Mouse (Mus musculus): ENCODE results near the gene Kif14. TPM values are rescaled to one million over a fixed set of nuclear protein-coding genes. Genes with fewer than 3 reads are reported as not detected.
"Not testable (repeated sequence)": the region's sequence is repeated elsewhere in the genome, so short reads cannot be mapped to it uniquely, and the experiment has no call there.

Gene Kif14
- polyA plus RNA-seq, 1 experiment from 2014 or later: 4.6 TPM

- Histone ChIP-seq H3K27ac (no peak overlapping the region), H3K4me3 (replicated peaks) (no peak overlapping the region), H3K27me3 (replicated peaks) (no peaks in the 10 kb centered on the region), H3K4me2 (replicated peaks) (no peak overlapping the region), H3K36me3 (peaks cover 13% of the 10 kb centered on the region), H3K4me1 (replicated peaks) (no peaks in the 10 kb centered on the region), H3K9ac (no peak overlapping the region), H3K9me3 (no peaks in the 10 kb centered on the region)
- 96% methylated on average over 8 of the region's 8 CpGs for WGBS
- ATAC-seq: no peak
Observed at GRCm38 (mm10) chr1:136502936-136503335, 36.8 kb downstream of the Kif14 start.

GRCm38 (mm10) chr1:136506255-136506654, 40.1 kb downstream of the Kif14 start:
- ATAC-seq; H3K4me1 ChIP-seq (replicated peaks): not testable (repeated sequence)

GRCm38 (mm10) chr1:136512317-136512716, 46.2 kb downstream of the Kif14 start:
- Histone ChIP-seq H3K4me2 (replicated peaks) (no peak overlapping the region), H3K27me3 (replicated peaks) (no peaks in the 10 kb centered on the region), H3K4me1 (replicated peaks) (no peaks in the 10 kb centered on the region), H3K27ac (no peak overlapping the region), H3K4me3 (replicated peaks) (no peak overlapping the region), H3K36me3 (0 out of 2 replicates have a peak, but pooled peaks cover 3% of the 10 kb centered on the region), H3K9ac (no peak overlapping the region), H3K9me3 (no peaks in the 10 kb centered on the region)
- no peak for ATAC-seq
- 22% methylated on average over 6 of the region's 6 CpGs for WGBS

More at GRCm38 (mm10) chr1:136506255-136506654, 40.1 kb downstream of the Kif14 start:
- 61% methylated on average over 10 of the region's 10 CpGs for WGBS
- not testable (repeated sequence) for H3K4me3 ChIP-seq (replicated peaks); H3K4me2 ChIP-seq (replicated peaks); H3K9me3 ChIP-seq; H3K27me3 ChIP-seq (replicated peaks); H3K9ac ChIP-seq; H3K27ac ChIP-seq
- H3K36me3 ChIP-seq: peaks cover 10% of the 10 kb centered on the region

- Histone ChIP-seq H3K4me3 (replicated peaks) (no peak overlapping the region), H3K36me3 (0 out of 2 replicates have a peak, but pooled peaks cover 3% of the 10 kb centered on the region), H3K27me3 (replicated peaks) (no peaks in the 10 kb centered on the region), H3K4me1 (replicated peaks) (no peaks in the 10 kb centered on the region), H3K4me2 (replicated peaks) (no peak overlapping the region), H3K9ac (no peak overlapping the region), H3K27ac (no peak overlapping the region), H3K9me3 (no peaks in the 10 kb centered on the region)
- ATAC-seq: no peak
- 81% methylated on average over 11 of the region's 11 CpGs for WGBS
Observed at GRCm38 (mm10) chr1:136513181-136513580, 47.0 kb downstream of the Kif14 start.

- H3K27me3 ChIP-seq (replicated peaks): no peaks in the 10 kb centered on the region
- peak; percentile 17; the same call in 1 of the 2 replicates for ATAC-seq
- no peak overlapping the region for H3K9ac ChIP-seq
- no peaks in the 10 kb centered on the region for H3K36me3 ChIP-seq
- 40% methylated on average over 7 of the region's 7 CpGs for WGBS
- no peak overlapping the region for H3K4me3 ChIP-seq (replicated peaks)
- H3K27ac ChIP-seq: no peak overlapping the region
- no peaks in the 10 kb centered on the region; the same call in 1 of the 2 replicates for H3K4me1 ChIP-seq (replicated peaks)
- no peaks in the 10 kb centered on the region for H3K9me3 ChIP-seq
- H3K4me2 ChIP-seq (replicated peaks): no peak overlapping the region
Observed at GRCm38 (mm10) chr1:136518699-136519356, 52.7 kb downstream of the Kif14 start.

GRCm38 (mm10) chr1:136521363-136521937, 55.3 kb downstream of the Kif14 start:
- no peaks in the 10 kb centered on the region for H3K27me3 ChIP-seq (replicated peaks)
- no peak for ATAC-seq
- no peaks in the 10 kb centered on the region for H3K9me3 ChIP-seq
- H3K4me3 ChIP-seq (replicated peaks): no peak overlapping the region
- no peaks in the 10 kb centered on the region for H3K36me3 ChIP-seq
- no peak overlapping the region for H3K9ac ChIP-seq
- WGBS: 64% methylated on average over 11 of the region's 11 CpGs
- H3K27ac ChIP-seq: no peak overlapping the region
- H3K4me1 ChIP-seq (replicated peaks): no peaks in the 10 kb centered on the region; the same call in 1 of the 2 replicates
- H3K4me2 ChIP-seq (replicated peaks): no peak overlapping the region

- Histone ChIP-seq H3K27ac (no peak overlapping the region), H3K27me3 (replicated peaks) (no peaks in the 10 kb centered on the region), H3K4me2 (replicated peaks) (no peak overlapping the region), H3K9me3 (no peaks in the 10 kb centered on the region), H3K4me1 (replicated peaks) (no peaks in the 10 kb centered on the region), H3K9ac (no peak overlapping the region), H3K4me3 (replicated peaks) (no peak overlapping the region), H3K36me3 (no peaks in the 10 kb centered on the region)
- no peak for ATAC-seq
- whole genome bisulfite sequencing: 24% methylated on average over 2 of the region's 2 CpGs
Observed at GRCm38 (mm10) chr1:136524917-136525316, 58.8 kb downstream of the Kif14 start.

- Histone ChIP-seq H3K4me2 (replicated peaks) (no peak overlapping the region), H3K27me3 (replicated peaks) (no peaks in the 10 kb centered on the region), H3K9ac (no peak overlapping the region), H3K27ac (no peak overlapping the region), H3K36me3 (no peaks in the 10 kb centered on the region), H3K4me3 (replicated peaks) (no peak overlapping the region), H3K9me3 (no peaks in the 10 kb centered on the region), H3K4me1 (replicated peaks) (no peaks in the 10 kb centered on the region)
- ATAC-seq: no peak
- WGBS: 65% methylated on average over 6 of the region's 6 CpGs
Observed at GRCm38 (mm10) chr1:136525818-136526217, 59.7 kb downstream of the Kif14 start.

- H3K4me1 ChIP-seq (replicated peaks): no peaks in the 10 kb centered on the region
- no peaks in the 10 kb centered on the region for H3K27me3 ChIP-seq (replicated peaks)
- H3K9me3 ChIP-seq: no peaks in the 10 kb centered on the region
- WGBS: 79% methylated on average over 16 of the region's 16 CpGs
- no peak overlapping the region for H3K9ac ChIP-seq
- H3K4me2 ChIP-seq (replicated peaks): no peak overlapping the region
- H3K4me3 ChIP-seq (replicated peaks): no peak overlapping the region
- ATAC-seq: no peak
- peak overlapping the region; percentile 64; the same call in 1 of the 2 replicates for H3K27ac ChIP-seq
- no peaks in the 10 kb centered on the region for H3K36me3 ChIP-seq
Observed at GRCm38 (mm10) chr1:136527163-136527562, 61.0 kb downstream of the Kif14 start.

- Histone ChIP-seq H3K4me3 (replicated peaks) (no peak overlapping the region), H3K36me3 (no peaks in the 10 kb centered on the region), H3K4me2 (replicated peaks) (no peak overlapping the region), H3K4me1 (replicated peaks) (no peaks in the 10 kb centered on the region), H3K9ac (no peak overlapping the region), H3K27me3 (replicated peaks) (no peaks in the 10 kb centered on the region), H3K27ac (no peak overlapping the region), H3K9me3 (no peaks in the 10 kb centered on the region)
- 82% methylated on average over 3 of the region's 3 CpGs for WGBS
- no peak for ATAC-seq
Observed at GRCm38 (mm10) chr1:136532556-136532955, 66.4 kb downstream of the Kif14 start.

GRCm38 (mm10) chr1:136536947-136537346, 70.8 kb downstream of the Kif14 start:
- no peak for ATAC-seq
- Histone ChIP-seq H3K27ac (no peak overlapping the region), H3K27me3 (replicated peaks) (no peaks in the 10 kb centered on the region), H3K4me1 (replicated peaks) (peaks cover 12% of the 10 kb centered on the region), H3K4me2 (replicated peaks) (no peak overlapping the region), H3K4me3 (replicated peaks) (no peak overlapping the region), H3K36me3 (no peaks in the 10 kb centered on the region), H3K9ac (no peak overlapping the region), H3K9me3 (no peaks in the 10 kb centered on the region)
- WGBS: 88% methylated on average over 6 of the region's 6 CpGs

GRCm38 (mm10) chr1:136538247-136538646, 72.1 kb downstream of the Kif14 start:
- H3K36me3 ChIP-seq: no peaks in the 10 kb centered on the region
- H3K27ac ChIP-seq: no peak overlapping the region
- no peak for ATAC-seq
- H3K4me2 ChIP-seq (replicated peaks): no peak overlapping the region
- H3K27me3 ChIP-seq (replicated peaks): no peaks in the 10 kb centered on the region
- H3K9ac ChIP-seq: no peak overlapping the region
- WGBS: 85% methylated on average over 4 of the region's 4 CpGs
- H3K4me1 ChIP-seq (replicated peaks): peaks cover 13% of the 10 kb centered on the region
- H3K4me3 ChIP-seq (replicated peaks): no peak overlapping the region
- no peaks in the 10 kb centered on the region for H3K9me3 ChIP-seq

- Histone ChIP-seq H3K4me1 (replicated peaks) (peaks cover 13% of the 10 kb centered on the region), H3K9me3 (no peaks in the 10 kb centered on the region), H3K36me3 (no peaks in the 10 kb centered on the region), H3K4me2 (replicated peaks) (no peak overlapping the region), H3K4me3 (replicated peaks) (no peak overlapping the region), H3K27me3 (replicated peaks) (no peaks in the 10 kb centered on the region), H3K9ac (no peak overlapping the region), H3K27ac (peak overlapping the region; percentile 77)
- 31% methylated on average over 9 of the region's 9 CpGs for WGBS
- ATAC-seq: peak; percentile 48
Observed at GRCm38 (mm10) chr1:136540407-136540895, 74.3 kb downstream of the Kif14 start.
